Mouse (Mus musculus) intestine, postnatal 0 days (tissue): ENCODE measurements around the gene B3gnt7. TPM values are rescaled to one million over a fixed set of nuclear protein-coding genes. Genes with fewer than 3 reads are reported as not detected.
A peak's percentile ranks its signal among the peaks of the same experiment; 100 is the strongest.

ENCODE experiments used
- ATAC-seq: fragments of 200-750 bp; cut with Nextera tagmentation; 2 replicates; pipeline ENCODE4 v1.8.0; 2017; ENCODE audit warnings: mild to moderate bottlenecking, moderate TSS enrichment, moderate library complexity
- H3K27ac ChIP-seq: fragments of 300-500 bp; sonication (generic); 2 replicates; pipeline ENCODE4 v1.5.1; 2014; ENCODE audit warnings: mild to moderate bottlenecking, low read depth, low read length, moderate library complexity
- H3K27me3 ChIP-seq: fragments of 300-500 bp; sonication (generic); replicated peaks from 2 replicates; pipeline ENCODE4 v1.6.1; 2014; ENCODE audit warnings: low read length, mixed read lengths; ENCODE audit not compliant: control insufficient read depth, insufficient read depth
- H3K36me3 ChIP-seq: fragments of 300-500 bp; sonication (generic); 2 replicates; pipeline ENCODE4 v1.6.1; 2014; ENCODE audit warnings: mild to moderate bottlenecking, moderate library complexity; ENCODE audit not compliant: control insufficient read depth, insufficient read depth
- H3K4me1 ChIP-seq: fragments of 300-500 bp; sonication (generic); replicated peaks from 2 replicates; pipeline ENCODE4 v1.6.1; 2014; ENCODE audit warnings: antibody characterized with exemption, low read length, mixed read lengths; ENCODE audit not compliant: control insufficient read depth, insufficient read depth
- H3K4me2 ChIP-seq: fragments of 300-500 bp; sonication (generic); replicated peaks from 2 replicates; pipeline ENCODE4 v1.6.1; 2014; ENCODE audit warnings: low read depth, mild to moderate bottlenecking, moderate library complexity
- H3K4me3 ChIP-seq: fragments of 300-500 bp; sonication (generic); 2 replicates; pipeline ENCODE4 v1.5.1; 2014; ENCODE audit warnings: low read depth, low read length
- H3K9ac ChIP-seq: fragments of 300-500 bp; sonication (generic); 2 replicates; pipeline ENCODE4 v1.6.1; 2014; ENCODE audit warnings: mild to moderate bottlenecking, low read depth, low read length
- H3K9me3 ChIP-seq: fragments of 300-500 bp; sonication (generic); 2 replicates; pipeline ENCODE4 v1.6.1; 2016; ENCODE audit warnings: mixed run types; ENCODE audit not compliant: control insufficient read depth
- CTCF ChIP-seq: sonication (generic); IDR thresholded peaks from 2 replicates; pipeline ENCODE4 v1.5.1; 2016; ENCODE audit warnings: low read depth, mild to moderate bottlenecking, control low read depth, antibody characterized with exemption, moderate library complexity
- WGBS: fragments of 180-500 bp; shearing (Covaris S2); extraction: QIAGEN DNeasy Blood & Tissue Kit; methylation state at CpG from one replicate; pipeline ENCODE4 v1.1.7; 2014; 5-methylcytosine and 5-hydroxymethylcytosine counted together
- polyA plus RNA-seq: library from polyadenylated mRNA; unstranded; fragments of >200 nt; fragmentation: Nextera tagmentation; extraction: Ambion mirVana; gene quantifications from 2 replicates; pipeline ENCODE4 v1.2.1, GENCODE M21; 2015

The B3gnt7 gene
- polyA plus RNA-seq, 1 experiment from 2014 or later: 3.2 TPM

DNA sequence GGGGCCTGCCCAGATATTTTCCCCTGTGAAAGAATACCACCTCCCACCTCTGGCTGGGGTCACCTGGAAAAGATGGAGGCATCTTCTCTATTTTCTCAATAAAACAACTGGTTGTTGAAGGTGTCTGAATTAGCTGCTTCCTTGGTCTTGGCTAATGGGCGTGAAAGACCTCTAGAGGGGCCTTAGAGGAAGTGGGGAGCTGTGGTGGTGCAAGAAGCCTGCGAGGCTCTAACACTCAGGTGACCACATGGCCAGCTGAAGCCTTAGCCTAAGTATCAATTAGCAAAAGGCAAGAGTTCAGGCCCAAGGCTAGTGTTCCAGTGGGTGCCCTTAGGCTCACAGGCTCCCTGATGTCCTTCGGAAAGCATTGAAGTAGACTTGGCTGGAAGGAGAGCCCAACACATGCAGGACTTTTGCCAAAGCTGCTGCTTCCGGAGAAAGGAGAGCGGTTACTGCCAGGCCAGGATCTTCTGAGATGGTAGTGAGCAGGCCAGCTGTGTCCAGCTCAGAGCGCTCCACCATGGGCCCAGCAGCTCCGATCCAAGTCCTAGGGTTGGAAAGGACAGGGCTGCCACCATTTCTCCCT lies 4.6 kb downstream of the B3gnt7 start:
- peaks cover 16% of the 10 kb centered on the region; the same call in 1 of the 2 replicates for H3K27me3 ChIP-seq
- WGBS: 92% methylated on average over 7 of the region's 7 CpGs
- no peaks in the 10 kb centered on the region for H3K4me1 ChIP-seq
- no peak overlapping the region for H3K4me2 ChIP-seq
- no peak for TF ChIP-seq CTCF
- H3K36me3 ChIP-seq: no peaks in the 10 kb centered on the region
- no peak overlapping the region for H3K27ac ChIP-seq
- no peak overlapping the region for H3K9ac ChIP-seq
- no peak overlapping the region for H3K4me3 ChIP-seq
- no peaks in the 10 kb centered on the region for H3K9me3 ChIP-seq
- ATAC-seq: no peak

GRCm38 (mm10) chr1:86307871-86308641 lies 5.4 kb downstream of the B3gnt7 start:
- H3K4me2 ChIP-seq: no peak overlapping the region
- TF ChIP-seq CTCF: no peak
- no peaks in the 10 kb centered on the region for H3K36me3 ChIP-seq
- no peak overlapping the region for H3K9ac ChIP-seq
- no peaks in the 10 kb centered on the region for H3K9me3 ChIP-seq
- H3K4me3 ChIP-seq: no peak overlapping the region
- no peaks in the 10 kb centered on the region for H3K4me1 ChIP-seq
- no peak for ATAC-seq
- H3K27me3 ChIP-seq: peaks cover 16% of the 10 kb centered on the region; the same call in 1 of the 2 replicates
- 71% methylated on average over 4 of the region's 4 CpGs for WGBS
- no peak overlapping the region for H3K27ac ChIP-seq

GRCm38 (mm10) chr1:86309270-86309833 lies 6.7 kb downstream of the B3gnt7 start:
- H3K27ac ChIP-seq: no peak overlapping the region
- no peak overlapping the region for H3K4me3 ChIP-seq
- TF ChIP-seq CTCF: no peak
- peaks cover 8% of the 10 kb centered on the region; the same call in 1 of the 2 replicates for H3K27me3 ChIP-seq
- no peaks in the 10 kb centered on the region for H3K36me3 ChIP-seq
- H3K9me3 ChIP-seq: no peaks in the 10 kb centered on the region
- ATAC-seq: peak; percentile 31
- no peak overlapping the region for H3K9ac ChIP-seq
- no peak overlapping the region for H3K4me2 ChIP-seq
- H3K4me1 ChIP-seq: no peaks in the 10 kb centered on the region
- 79% methylated on average over 7 of the region's 7 CpGs for WGBS

DNA sequence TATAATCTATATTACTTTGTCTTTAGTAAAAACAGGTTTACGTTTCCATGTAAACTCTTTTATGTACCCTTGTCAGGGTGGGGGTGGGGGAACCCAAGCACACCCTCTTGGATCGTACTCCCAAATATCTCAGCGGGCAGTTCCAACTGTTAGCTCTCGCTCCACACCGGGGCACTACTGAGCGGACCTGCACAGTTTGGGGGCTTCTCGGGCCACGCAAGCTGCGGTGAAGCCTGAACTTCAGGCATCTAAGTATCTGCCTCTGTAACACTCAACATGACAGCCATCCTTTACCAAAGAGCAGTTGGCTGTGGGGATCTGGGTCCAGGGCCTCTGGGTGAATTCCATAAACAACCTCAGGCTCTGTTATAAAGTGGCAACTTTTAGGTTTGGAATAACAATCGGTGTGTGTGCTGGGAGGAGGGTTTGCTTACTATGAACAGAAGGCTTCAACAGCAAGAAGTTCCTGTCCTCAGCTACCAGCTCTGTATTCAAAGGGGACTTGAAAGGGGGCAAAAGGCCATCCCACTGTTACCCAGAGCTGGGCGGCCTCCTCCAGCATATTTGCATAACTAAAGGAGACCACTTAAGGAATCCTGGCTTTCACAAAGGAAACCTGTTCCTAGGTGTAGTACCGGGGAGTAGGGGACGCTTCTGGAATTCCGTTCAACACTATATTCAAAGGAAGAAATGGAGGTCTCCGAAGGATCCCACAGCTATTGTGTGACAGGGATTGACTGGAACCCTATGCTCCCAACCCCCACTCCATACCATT lies 8.1 kb downstream of the B3gnt7 start:
- H3K27me3 ChIP-seq: no peaks in the 10 kb centered on the region
- H3K9ac ChIP-seq: no peak overlapping the region
- no peaks in the 10 kb centered on the region for H3K9me3 ChIP-seq
- no peaks in the 10 kb centered on the region for H3K4me1 ChIP-seq
- H3K36me3 ChIP-seq: no peaks in the 10 kb centered on the region
- H3K4me3 ChIP-seq: no peak overlapping the region
- no peak for TF ChIP-seq CTCF
- no peak for ATAC-seq
- H3K27ac ChIP-seq: no peak overlapping the region
- WGBS: 57% methylated on average over 15 of the region's 15 CpGs
- no peak overlapping the region for H3K4me2 ChIP-seq

- no peaks in the 10 kb centered on the region for H3K36me3 ChIP-seq
- no peak overlapping the region for H3K4me3 ChIP-seq
- 50% methylated on average over 10 of the region's 10 CpGs for WGBS
- H3K27me3 ChIP-seq: no peaks in the 10 kb centered on the region
- ATAC-seq: no peak
- no peak overlapping the region for H3K9ac ChIP-seq
- no peaks in the 10 kb centered on the region for H3K9me3 ChIP-seq
- no peak overlapping the region for H3K4me2 ChIP-seq
- no peaks in the 10 kb centered on the region for H3K4me1 ChIP-seq
- no peak overlapping the region for H3K27ac ChIP-seq
- no peak for TF ChIP-seq CTCF
These were observed 8.9 kb downstream of the B3gnt7 start for GRCm38 (mm10) chr1:86311467-86312005.

DNA sequence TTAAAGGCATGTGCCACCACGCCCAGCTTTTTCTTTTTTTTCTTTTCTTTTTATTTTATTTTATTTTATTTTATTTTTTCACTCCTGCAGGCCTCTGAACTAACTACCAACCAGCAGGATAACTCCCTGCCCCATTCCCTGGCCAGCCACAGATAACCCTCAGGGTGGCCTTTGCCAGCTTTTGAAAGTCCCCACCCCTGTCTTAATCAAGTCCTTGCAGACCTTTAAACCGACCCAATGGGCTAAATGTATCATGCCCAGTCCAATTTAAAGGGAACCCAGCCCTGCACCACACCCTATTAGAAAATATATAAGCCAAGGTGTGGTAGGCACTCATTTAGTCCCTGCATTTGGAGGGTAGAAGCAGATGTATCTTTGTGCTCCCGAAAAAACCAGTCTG lies 9.6 kb downstream of the B3gnt7 start:
- no peak for ATAC-seq
- Histone ChIP-seq H3K27ac (no peak overlapping the region), H3K4me1 (no peaks in the 10 kb centered on the region), H3K36me3 (no peaks in the 10 kb centered on the region), H3K4me3 (no peak overlapping the region), H3K27me3 (no peaks in the 10 kb centered on the region), H3K9ac (no peak overlapping the region), H3K9me3 (no peaks in the 10 kb centered on the region), H3K4me2 (no peak overlapping the region)
- WGBS: 70% methylated on average over 3 of the region's 3 CpGs
- TF ChIP-seq CTCF: no peak
